Mouse (Mus musculus) c-Kit-positive CD71-positive TER-119-negative erythroid progenitor cells, embryonic 14.5 days (primary cell): ENCODE results near the gene Aif1.
A peak's percentile ranks its signal among the peaks of the same experiment; 100 is the strongest.

Source experiments
- DNase-seq: peaks from one replicate; pipeline ENCODE4 v3.0.0-alpha.2; 2013; ENCODE audit warnings: low read depth

Gene Aif1

DNA sequence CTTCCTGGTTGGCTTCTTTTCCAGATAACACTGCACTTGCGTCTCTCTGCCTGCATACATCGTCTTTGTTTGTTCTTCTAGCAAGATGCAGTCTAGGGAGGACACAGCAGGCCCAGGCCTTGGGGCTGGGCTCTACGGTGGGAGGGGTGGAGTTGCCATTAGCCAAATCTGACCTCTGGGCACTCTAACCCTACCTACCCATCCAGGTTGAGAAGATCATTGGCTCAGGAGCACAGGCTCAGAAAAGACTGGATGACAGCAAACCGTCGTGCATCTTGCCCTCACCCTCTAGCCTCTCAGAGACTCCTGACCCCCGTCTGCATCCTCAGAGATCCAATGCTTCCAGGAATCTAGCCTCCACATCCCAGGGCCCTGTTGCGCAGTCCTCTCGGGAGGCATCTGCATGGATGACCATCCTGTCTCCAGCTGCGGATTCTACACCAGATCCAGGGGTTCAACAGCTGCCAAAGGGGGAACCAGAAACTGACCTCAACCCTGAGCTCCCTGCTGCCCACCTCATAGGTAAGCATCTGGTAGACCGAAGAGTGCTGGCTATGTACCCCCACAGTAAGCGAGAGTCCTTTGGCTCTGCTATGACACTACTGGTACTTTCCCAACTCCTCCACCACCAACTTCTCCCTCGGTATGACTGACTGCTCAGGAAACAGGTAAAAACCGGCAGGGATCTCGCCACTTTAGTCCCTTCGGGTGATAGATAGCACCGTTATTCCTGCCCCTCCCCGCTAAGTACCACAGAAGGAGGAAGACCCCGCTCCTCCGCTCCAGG, 19.2 kb upstream of the Aif1 start:
- no peak for DNase-seq

DNA sequence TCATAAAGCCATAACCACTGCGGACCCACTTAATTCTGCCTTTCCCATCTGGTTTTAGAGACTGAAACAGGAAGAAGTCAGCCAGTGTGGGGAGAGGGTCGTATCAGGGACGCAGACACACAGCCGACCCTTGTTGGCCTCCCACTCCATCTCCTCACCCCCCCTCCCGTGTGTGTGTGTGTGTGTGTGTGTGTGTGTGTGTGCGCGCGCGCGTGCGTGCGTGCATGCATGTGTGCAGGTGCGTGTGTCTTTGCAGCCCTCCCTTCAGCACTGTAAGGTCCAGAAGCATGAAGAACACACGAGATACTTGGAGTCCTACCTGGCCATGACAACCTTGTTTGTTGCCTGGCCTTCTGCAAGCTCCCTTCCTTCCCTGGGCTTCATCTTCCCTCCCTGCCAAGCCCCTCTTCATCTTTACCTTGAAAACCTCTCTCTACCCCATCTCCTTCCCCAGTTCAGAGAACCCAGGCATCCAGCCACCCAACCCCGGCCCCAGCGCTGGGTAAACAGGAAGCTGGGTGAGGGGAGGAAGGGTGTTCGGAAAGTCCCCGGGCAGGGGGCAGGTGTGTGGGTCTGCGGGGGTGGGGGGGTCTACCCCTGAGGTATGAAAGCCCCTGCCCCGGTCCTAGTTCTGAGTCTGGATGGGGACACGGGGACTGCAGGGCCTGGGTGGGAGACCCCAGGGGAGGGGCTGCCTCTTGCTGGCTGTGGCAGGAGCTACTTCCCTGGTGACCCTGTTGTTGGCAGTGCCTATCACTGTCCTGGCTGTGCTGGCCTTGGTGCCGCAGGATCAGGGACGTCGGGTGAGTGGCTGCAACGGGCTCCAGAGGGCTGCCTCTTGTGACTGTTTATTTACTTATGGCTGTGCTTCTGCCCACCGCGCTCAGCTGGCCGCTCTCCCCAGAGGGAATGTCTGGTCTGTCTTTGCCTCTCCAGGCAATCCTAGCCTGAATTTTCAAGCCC, 18.3 kb upstream of the Aif1 start, which contains the start of gene Ltb:
Gene Ltb (plus strand): TSS at position 559 of the 963 bp plus-strand sequence.
- DNase-seq = no peak

DNA sequence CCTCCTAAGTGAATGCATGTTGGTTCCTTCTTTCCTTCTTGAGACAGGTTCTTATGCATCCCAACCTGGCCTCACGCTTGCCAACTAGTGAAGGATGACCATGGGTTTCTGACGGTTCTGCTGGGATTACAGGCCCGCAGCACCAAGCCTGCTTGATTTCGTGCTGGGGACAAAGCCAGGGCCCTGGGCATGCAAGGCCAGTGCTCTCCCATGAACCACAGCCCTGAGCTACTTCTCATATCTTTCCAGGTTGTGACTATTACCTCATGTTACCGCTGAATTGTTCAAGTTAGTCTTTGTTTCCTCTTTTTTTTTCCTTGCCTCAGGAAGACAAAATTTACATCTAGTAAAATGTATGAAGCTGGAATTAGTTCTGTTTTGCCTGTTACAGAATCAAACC, 17.1 kb upstream of the Aif1 start:
- no peak for DNase-seq

DNA sequence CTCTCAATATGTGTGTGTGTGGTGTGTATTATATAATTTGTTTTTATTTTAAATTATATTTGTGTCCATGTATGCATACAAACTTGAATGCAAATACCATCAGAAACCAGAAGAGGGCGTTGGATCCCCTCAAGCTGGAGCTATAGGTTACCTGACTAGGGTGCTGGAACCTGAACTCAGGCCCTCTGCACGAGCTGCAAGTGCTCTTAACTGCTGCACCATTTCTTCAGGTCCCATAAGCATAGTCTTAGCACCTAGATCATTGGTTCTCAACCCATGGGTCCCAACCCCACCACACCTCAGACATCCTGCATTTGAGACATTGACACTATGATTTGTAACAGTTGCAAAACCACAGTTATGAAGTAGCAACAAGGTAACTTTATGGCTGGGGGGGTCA, 15.9 kb upstream of the Aif1 start:
- no peak for DNase-seq

DNA sequence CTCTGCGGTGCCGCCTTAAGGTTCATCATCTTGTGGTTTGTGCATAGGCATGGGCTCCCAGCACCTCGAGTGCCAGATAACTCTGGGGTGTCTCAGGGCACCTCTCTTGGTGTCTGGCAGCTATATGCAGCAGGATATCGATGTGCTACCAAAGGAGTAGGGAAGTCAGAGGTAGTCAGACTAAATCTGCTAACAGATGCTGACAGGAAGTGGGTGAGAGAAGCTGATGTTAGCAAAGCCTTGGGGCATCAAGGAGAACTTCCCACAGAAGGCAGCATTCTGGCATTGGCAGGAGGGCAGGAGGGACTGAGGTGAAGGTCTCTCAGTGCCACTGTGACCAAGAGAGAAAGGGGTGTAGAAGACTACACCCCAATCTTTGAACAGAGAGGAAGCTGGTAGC, 14.2 kb upstream of the Aif1 start:
- DNase-seq = no peak

DNA sequence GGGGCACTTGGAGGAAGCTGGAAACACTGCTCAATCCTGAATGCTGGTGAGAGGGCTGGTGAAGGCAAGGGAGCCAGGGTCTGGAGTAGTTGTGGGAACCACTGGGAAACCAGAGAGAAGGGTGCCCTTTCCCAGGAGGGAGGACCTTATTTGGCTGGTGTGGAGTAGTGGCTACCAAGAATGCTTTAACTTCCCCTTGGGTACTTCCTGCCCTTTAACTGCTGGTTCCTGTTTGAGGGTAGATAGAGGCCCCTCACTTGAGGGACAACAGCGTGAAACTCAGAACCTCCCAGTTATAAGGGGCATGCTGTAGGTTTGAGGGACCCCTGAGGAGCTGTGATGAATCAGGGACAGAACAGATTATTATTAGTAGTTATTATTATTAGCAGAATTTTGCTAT, 13.3 kb upstream of the Aif1 start:
- DNase-seq = no peak

DNA sequence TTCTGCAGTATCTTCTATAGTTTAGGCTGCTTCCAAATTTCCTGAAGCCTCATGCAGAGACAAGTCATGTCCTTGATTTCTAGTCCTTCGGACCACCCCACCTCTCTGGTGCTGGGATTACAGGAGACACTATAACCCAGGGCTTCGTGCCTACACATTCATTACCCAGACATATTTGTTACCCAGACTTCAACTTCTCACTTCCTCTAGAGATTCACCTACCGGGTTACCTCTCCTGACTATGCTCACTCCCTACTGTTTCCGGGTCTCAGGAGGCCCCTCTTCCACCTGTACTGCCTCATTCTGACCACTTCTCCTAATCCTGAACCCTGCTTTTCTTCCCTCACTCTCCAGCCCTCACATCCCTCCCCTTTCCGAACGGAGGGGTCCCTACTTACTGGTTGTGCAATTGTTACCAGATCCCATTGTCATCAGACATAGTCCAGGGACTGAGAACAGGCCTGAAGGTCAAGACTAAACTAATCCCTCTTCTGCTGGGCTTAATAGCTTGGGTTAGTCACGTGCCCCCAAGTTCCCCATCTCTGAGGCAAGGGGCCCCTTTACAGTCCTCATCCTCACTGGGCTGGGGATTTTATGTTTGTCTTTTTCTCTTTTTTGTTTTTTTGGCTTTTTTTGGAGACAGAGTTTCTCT, 12.2 kb upstream of the Aif1 start, which contains the start of gene Lst1:
Gene Lst1 (minus strand): TSS at position 481 of the 652 bp plus-strand sequence.
- no peak for DNase-seq

DNA sequence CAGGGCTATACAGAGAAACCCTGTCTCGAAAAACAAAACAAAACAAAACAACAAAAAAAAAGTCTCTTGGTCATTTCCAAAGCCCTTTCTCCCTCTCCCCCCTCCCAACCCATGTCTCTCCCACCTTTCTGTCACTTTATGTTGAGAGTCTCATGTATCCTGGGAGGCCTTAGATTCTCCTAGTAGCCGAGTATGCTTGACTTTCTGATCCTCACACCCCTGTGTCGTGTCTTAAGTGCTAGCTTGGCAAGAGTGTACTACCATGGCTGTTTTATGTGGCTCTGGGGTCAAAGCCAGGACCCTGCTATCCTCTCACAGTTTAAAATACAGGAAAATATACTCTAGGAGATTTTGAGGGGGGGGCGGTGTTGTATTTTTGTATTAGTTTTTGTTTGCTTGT, 11.5 kb upstream of the Aif1 start:
- DNase-seq = no peak

DNA sequence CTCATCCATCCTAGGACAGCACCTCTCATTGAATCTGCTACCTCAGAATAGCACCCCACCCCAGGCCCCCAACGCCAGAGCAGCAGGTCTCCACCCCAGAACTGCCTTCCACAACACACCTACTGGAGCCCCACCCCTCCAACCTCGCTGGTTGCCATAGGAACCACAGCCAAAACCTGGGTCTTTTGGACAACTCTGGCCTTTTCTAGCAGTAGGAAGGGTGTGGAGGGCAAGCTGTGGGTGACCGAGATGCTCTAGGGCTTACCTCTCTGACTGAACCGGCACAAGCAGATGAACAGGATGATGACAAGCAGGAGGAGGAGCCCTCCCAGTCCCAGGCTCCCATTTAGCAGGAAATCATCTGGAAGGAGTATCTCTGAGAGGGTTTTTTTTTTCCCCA, 10.8 kb upstream of the Aif1 start:
- DNase-seq = no peak

DNA sequence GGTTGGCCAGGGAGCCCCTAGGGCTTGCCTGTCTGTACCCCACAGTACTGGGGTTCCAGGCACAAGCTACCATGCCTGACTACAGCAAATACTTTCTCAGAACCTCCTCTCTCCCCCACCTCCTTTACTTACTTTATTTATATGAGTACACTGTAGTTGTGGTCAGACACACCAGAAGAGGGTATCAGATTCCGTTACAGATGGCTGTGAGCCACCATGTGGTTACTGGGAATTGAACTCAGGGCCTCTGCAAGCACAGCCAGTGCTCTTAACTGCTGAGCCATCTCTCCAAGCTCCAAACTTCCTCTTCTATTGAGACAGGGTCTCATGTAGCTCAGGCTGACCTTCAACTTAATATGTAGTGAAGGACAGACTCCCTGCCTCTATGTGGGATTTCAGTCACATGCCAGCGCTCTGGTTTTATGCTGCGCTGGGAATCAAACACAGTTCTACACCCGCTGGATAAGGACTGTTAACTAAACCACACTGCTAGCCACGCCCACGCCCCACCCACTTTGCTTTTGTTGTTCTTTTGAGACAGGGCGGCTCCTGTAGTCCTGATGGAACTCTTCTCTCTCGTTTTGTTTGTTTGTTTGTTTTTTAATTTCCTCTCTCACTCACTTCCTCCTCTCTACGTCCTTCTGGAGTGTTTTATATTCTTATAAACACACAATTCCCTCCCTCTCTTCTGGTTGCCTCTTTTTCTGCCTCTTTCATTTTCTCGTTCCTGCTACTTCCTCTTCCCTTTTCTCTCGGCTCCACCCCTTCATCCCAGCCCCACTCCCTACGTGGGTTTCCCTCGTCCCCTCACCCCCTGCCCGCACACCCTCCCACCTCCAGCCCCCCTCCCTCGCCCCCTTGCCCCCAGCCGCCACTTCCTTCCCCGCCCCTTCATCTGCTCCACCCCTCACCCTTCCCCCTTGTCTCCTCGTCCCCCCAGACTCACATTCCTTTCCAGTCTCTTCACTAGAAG, 10.1 kb upstream of the Aif1 start:
- DNase-seq = peak; percentile 86

DNA sequence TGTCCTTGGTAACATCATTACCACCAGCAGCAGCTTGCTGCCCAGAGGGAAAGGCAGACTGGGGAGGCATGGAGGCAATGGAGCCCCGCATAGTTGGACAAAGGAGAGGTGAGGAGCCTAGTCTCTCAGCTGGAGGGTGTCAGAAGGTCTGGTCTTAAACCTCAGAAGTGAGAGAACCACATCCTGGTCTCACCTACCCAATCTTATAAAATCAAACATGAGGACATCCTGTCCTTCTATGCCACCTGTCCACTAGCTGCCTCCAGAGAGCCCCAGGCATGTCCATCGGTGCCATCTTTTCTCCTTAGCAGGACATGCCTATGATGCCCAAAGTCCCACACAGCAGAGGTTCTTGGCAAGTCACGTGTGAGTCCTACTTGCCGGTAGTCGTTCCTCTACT, 4.2 kb upstream of the Aif1 start:
- no peak for DNase-seq

DNA sequence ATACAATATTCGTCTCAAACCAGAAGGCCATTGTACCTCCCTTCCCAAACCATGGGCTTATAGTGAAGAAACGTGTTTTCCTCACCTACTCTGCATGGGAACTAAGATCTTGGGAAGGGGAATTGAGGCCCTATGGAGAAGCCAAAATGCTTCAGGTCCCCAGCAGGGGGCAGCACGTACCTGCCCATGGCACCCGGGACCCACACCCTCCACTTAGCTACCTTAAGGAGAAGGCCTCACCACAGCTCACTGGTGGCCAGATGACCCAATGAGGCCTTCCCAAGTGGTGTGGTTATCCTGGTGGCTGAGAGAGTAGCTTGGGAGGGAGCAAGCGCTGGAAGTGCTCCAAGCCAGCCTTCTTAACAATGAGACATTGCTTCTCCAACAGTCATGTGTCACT, 2.7 kb upstream of the Aif1 start:
- DNase-seq = no peak

DNA sequence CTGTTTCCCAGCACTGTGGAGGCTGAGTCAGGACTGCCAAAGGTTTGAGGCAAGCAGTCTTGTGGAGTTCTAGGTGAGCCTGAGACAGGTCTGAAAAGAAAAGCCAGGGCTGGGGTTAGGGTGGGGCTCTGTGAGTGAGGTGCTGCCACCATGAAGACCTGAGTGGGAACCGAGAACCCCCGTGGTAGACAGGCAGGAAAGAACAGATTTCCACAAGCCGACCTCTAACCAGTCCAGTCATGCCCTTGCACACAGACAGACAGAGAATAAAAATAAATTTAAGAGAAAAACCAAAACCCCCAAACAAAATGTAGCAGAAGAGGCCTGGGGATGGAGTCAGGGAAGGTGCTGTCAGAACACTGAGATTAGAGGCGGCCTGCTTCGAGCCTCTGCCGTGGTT, 486 bp downstream of the Aif1 start:
- no peak for DNase-seq

DNA sequence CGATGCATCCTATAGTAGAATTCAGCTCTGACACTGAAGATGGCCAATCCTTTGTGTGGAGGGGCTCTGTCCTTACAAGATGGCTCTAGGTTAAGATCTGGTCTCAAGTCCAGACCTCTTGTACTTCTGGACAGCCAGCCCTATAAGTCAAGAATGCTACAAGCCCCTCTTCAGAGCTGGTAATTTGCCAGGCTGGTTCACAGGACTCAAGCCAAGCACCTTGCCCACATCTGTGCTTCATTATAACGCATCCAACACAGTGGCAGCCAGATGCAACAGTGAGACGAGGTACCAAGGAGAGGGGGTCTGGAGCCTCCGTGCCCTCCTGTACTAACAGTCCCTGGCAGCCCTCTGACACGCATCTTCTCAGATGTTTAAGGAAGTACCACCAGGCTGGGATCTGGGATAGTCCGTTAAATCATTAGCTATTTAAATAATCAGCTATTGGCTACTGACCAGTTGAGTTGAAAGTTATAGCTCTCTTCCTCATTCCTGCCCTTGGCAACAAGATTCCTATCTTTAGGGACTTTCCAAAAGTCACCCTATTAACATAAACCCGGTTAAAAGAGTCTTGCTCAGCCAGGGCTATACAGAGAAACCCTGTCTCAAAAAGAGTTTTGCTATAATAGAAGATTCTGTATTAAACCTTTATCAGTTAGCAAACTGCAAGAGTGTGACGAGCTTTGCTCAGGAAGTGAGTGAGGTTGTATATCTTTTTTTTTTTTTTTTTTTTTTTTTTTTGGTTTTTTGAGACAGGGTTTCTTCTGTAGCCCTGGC, 1.5 kb downstream of the Aif1 start:
- DNase-seq = no peak

DNA sequence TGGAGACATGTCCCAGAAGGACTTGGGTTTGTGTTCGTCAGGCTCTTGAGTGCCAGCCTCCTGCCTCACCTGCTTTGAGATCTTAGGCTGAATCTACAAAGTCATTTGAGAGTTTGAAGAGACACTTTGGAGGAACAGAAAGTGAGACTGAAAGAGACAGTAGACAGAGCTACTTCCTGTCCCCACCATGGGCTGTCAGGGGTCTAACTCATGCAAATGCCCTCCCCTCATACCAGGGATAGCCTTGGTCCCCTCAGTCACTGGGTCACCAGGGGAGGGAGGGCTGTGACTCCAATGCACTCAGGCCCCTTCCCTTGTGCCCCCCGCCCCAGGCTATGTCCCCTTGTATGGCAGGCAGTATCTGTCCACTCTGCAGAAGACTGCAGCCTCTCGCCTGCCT, 2.5 kb downstream of the Aif1 start:
- DNase-seq = no peak

DNA sequence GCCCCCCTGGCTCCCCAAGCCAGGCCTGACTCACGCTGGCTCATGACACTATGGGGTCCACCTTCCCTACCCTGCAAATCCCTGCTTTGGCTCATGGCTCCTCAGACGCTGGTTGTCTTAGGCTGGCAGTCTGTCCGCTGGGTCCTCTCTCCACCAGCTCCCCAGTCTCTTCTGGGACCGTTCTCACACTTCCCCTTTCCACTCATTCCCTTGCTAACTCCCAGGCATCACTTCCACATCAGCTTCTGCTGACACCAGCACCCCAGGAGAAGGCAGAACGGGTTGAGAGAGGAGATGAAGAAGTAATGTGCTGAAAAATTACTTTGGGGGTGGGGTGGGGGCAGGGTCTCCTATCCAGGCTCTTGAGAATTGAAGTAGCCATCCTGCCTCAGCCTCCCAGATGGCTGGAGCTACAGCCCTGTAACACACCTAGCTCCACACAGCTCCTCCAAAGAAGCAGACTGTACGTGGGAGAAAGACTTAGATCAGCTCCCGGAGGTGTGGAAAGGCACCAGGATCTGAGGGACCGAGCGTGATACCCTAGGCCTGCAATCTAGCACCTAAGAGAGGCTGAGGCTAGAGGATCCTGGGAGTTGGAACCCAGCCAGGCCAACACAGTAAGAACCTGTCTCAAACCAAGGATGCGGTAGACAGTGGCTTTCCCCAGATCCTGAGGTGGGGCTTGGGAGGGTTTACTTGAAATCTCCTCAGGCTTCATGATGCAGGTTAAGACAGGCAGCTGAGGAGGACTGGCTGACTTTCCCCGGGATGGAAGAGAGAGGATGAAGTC, 3.2 kb downstream of the Aif1 start:
- DNase-seq = no peak

DNA sequence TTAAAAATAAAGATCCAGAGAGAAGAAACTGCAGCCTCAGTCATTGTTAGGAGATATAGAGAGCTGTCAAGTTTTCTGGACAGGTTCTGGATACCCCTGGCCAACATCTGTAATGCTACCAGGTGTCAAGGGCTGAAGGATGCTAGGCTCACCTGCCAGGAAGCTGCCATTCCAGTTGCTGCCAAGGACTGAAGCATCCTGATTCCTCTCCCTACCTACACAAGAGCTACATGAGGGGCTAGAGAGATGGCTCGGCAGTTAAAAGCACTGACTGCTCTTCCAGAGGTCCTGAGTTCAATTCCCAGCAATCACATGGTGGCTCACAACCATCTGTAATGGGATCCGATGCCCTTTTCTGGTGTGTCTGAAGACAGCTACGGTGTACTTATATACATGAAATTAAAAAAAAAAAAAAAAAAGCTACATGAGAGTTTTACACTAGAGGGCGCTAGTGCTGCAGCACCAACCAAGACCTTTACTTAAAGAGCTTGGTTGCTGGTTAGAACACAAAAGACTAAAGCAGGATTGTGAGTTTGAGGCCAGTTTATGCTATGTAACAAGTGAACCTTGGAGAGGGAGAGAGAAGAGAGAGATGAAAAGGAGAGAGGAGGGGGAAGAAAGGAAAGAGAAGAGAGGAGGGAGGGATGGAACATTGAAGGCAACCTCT, 7.2 kb downstream of the Aif1 start:
- peak; percentile 64 for DNase-seq

DNA sequence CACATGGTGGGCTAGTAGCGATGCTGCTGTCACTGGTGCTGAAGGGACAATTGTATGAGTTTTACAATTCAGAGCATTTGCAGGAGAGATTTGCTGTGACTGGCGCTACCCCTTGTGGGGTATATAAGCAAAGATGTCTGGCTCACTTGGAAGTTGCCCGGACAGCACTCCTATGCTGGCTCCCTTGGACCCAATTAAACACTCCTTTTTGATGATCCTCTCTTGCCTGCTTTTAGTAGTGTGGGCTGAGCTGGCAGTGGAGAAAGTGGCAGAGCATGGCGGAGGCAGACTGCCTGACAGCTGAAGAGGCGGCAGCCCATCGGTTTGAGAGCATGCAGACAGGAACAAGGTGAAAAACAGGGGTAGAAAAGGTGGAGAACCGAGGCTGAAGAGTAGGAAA, 8.1 kb downstream of the Aif1 start:
- no peak for DNase-seq

DNA sequence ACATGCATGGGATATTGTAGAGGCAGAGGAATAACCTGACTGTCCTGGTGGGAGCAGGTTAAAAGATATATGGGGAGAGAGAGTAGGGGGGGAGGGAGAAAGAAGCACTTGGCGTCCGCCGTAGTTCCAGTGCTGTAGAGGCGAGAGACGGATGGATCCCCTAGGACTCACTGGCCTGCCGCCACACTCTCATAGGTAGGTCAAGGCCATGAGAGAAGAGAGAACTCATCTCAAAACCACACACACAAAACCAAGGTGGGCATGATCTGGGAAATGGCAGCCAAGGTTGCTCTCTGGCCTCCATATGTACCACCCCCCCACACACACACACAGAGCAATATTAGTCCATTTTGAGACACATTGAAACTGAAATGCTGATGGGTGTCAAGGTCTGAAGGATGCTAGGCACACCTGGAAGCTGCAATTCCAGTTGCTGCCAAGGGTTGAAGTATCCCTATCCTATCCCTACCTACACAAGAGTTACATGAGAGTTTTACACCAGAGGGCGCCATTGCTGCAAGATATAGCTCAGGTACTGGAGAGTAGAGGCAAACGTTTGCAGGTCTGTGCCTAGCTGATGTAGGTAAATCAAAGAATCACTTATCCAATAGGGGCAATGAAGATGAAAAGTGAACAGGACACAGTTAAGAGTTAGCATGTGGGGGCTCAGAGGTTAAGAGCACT, 9.4 kb downstream of the Aif1 start:
- DNase-seq = peak; percentile 85
